ENCODE assay signal across 31 mouse cellular contexts in the genomic region with DNA sequence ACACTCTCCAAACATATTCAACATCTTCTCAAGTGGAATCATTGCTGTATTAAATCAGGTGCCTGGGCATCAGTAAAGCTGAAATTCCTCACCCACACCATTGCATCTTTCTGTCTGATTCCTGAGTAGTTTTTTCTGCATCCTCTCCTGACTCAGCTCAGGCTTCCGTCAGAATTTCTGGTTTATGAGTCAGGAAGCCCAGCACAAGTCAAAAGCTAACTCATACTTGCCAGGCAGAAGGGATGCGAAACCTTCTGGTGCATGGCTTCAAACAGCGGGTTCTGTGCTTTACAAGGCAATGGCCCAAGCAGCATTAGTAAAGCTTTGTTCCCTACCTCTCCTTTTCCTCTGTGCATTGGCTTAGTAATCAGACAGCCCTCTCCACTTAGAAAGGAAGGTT.
DNase-seq lines count a peak whose midpoint lies in the region; ATAC-seq and TF ChIP-seq lines count a peak whose summit lies in the region.
"Had no signal": no experiment of that assay in that cellular context is flagged by ENCODE, and none has a peak within 500 bp of the region (broad histone marks: within the 10 kb centered on the region; RNA-seq: fewer than 3 reads in every experiment).

No protein-coding gene starts in this region.

- peak overlapping the region; percentile 51; the same call in 1 of the 2 replicates for H3K27ac ChIP-seq in left cerebral cortex, adult 2 months
- H3K27ac ChIP-seq in cortical plate, adult 2 months (ENCODE audit: insufficient read depth, low read length) = peak overlapping the region; percentile 38; the same call in 1 of the 2 replicates
- H3K27ac ChIP-seq: forebrain, embryonic 15.5 days; hindbrain, embryonic 12.5 days; hindbrain, postnatal 0 days; intestine, embryonic 15.5 days; kidney, postnatal 0 days; limb, embryonic 10.5 days; limb, embryonic 15.5 days; liver, embryonic 14.5 days; macrophage; neural tube, embryonic 15.5 days; stomach, embryonic 15.5 days had no signal

- no peak for ATAC-seq in megakaryocyte progenitor cell, adult 5-6 weeks (replicated peaks; ENCODE audit: poor library complexity)
- ATAC-seq: forebrain, embryonic 15.5 days; hindbrain, postnatal 0 days; intestine, embryonic 15.5 days had no signal

- no peak for TF ChIP-seq CTCF in left cerebral cortex, adult 2 months (IDR thresholded peaks at IDR 0.05)
- no peak for TF ChIP-seq CTCF in cortical plate, adult 2 months (IDR thresholded peaks at IDR 0.05; ENCODE audit: extremely low read depth, insufficient read depth, low read length)

- TF ChIP-seq POLR2A in cortical plate, adult 2 months (IDR thresholded peaks at IDR 0.05; ENCODE audit: extremely low read depth, insufficient read depth, low read length) = no peak

- peak; percentile 19 to 47 for DNase-seq in layer of hippocampus, adult 18-20 months (ENCODE audit: low spot score in 2 of 2)
- no peak for DNase-seq in layer of hippocampus, adult 11-12 months (ENCODE audit: low spot score)
- DNase-seq in left cerebral cortex, adult 2 months (ENCODE audit: extremely low spot score in 1 of 2, low spot score in 2 of 2) = peak in 1 of 2 experiments; percentile 19
- no peak for DNase-seq in left cerebral cortex, postnatal 4 days
- peak; percentile 76 for DNase-seq in 3T3-L1 (ENCODE audit: low read depth, low spot score)
- no peak for DNase-seq in gastrocnemius, postnatal 10 days
- DNase-seq: adrenal gland, adult 8-10 months; B cell, adult 2 months; cerebellum, adult 8-10 months; cerebellum, postnatal 25 days; gastrocnemius, postnatal 14 days; heart, postnatal 14 days; kidney, adult 8-10 months; kidney, postnatal 4 days; lung, adult 2 months; lung, postnatal 10 days; midbrain, embryonic 14.5 days; retina, postnatal 1 day had no signal

- H3K4me1 ChIP-seq in cortical plate, adult 2 months (ENCODE audit: control insufficient read depth, insufficient read depth, low read length) = peaks cover 3% of the 10 kb centered on the region

- intact Hi-C loops in left cerebral cortex, adult 2 months (cut with DNase I) = no loop called here
- intact Hi-C loops in left cerebral cortex, postnatal 4 days (cut with DNase I) = no loop called here

- no peak overlapping the region for H3K4me3 ChIP-seq in left cerebral cortex, adult 2 months
- no peak overlapping the region for H3K4me3 ChIP-seq in cortical plate, adult 2 months (ENCODE audit: insufficient read depth, low read length)
- H3K4me3 ChIP-seq: forebrain, embryonic 15.5 days; hindbrain, embryonic 12.5 days; intestine, embryonic 15.5 days; limb, embryonic 10.5 days; limb, embryonic 15.5 days; neural tube, embryonic 15.5 days; stomach, embryonic 15.5 days had no signal

Comparison
In these comparisons a context has a peak if more than half of its experiments do, and no peak if none do; other contexts are left out.
1. DNase-seq: peak in layer of hippocampus, adult 18-20 months (2 of 2) and 3T3-L1 (single experiment); none in layer of hippocampus, adult 11-12 months (single experiment), left cerebral cortex, postnatal 4 days (single experiment) and gastrocnemius, postnatal 10 days (single experiment).